Mouse (Mus musculus) retina, embryonic 14.5 days (tissue): Measurements from ENCODE around the gene Tas2r119.

Source experiments
- DNase-seq: peaks from one replicate; pipeline ENCODE4 v3.0.0-alpha.2; 2015; ENCODE audit warnings: low spot score

Tas2r119 gene

GRCm38 (mm10) chr15:32225394-32225793 lies 48.3 kb downstream of the Tas2r119 start:
- no peak for DNase-seq

GRCm38 (mm10) chr15:32226381-32226780 lies 49.3 kb downstream of the Tas2r119 start:
- DNase-seq = no peak

GRCm38 (mm10) chr15:32226888-32227395 lies 49.9 kb downstream of the Tas2r119 start:
- no peak for DNase-seq
